Mouse (Mus musculus) gastrocnemius, adult 2 months (tissue): ENCODE data around the gene Snrnp35. TPM values are rescaled to one million over a fixed set of nuclear protein-coding genes. Genes with fewer than 3 reads are reported as not detected.

Experiments
- DNase-seq: peaks from one replicate; pipeline ENCODE4 v3.0.0; 2022
- H3K27ac ChIP-seq: fragments of 200-600 bp; 2 replicates; pipeline ENCODE4 v1.8.1; 2022; ENCODE audit warnings: mild to moderate bottlenecking
- H3K4me3 ChIP-seq: fragments of 200-600 bp; 2 replicates; pipeline ENCODE4 v1.8.1; 2022; ENCODE audit warnings: mild to moderate bottlenecking, moderate library complexity
- CTCF ChIP-seq: fragments of 200-600 bp; IDR thresholded peaks from 2 replicates; pipeline ENCODE4 v1.8.1; 2022; ENCODE audit warnings: antibody characterized with exemption, mild to moderate bottlenecking, moderate library complexity
- intact Hi-C: fragments of 180-260 bp; cut with DNase I; formaldehyde crosslinking; loops from one replicate; pipeline ENCODE4 v1.15.1; 2025
- total RNA-seq, 2 experiments: library from RNA; stranded (reverse); gene quantifications; 2 replicates each; pipeline ENCODE4 v1.2.3; 2021

The Snrnp35 gene
- total RNA-seq, 2 experiments from 2014 or later: 27.7 to 33.1 TPM

- no peak for DNase-seq
- Histone ChIP-seq H3K27ac (0 out of 2 replicates have a peak overlapping the region, but pooled peaks have one; percentile 20), H3K4me3 (no peak overlapping the region)
- intact Hi-C loops: no loop called here
- no peak for TF ChIP-seq CTCF
Observed at GRCm38 (mm10) chr5:124515789-124516188, 32.9 kb downstream of the Snrnp35 start.

GRCm38 (mm10) chr5:124518648-124519047, 35.7 kb downstream of the Snrnp35 start:
- no peak for DNase-seq
- Histone ChIP-seq H3K27ac (peak overlapping the region; percentile 52), H3K4me3 (peak overlapping the region; percentile 5)
- no peak for TF ChIP-seq CTCF
- intact Hi-C loops: no loop called here

GRCm38 (mm10) chr5:124521588-124521987, 38.7 kb downstream of the Snrnp35 start:
- no peak for DNase-seq
- Histone ChIP-seq H3K4me3 (no peak overlapping the region), H3K27ac (no peak overlapping the region)
- no peak for TF ChIP-seq CTCF
- intact Hi-C loops: no loop called here

- no peak for DNase-seq
- no peak overlapping the region for H3K27ac ChIP-seq
- intact Hi-C loops: no loop called here
- no peak overlapping the region for H3K4me3 ChIP-seq
- TF ChIP-seq CTCF: peak; percentile 43
Observed at GRCm38 (mm10) chr5:124523032-124523431, 40.1 kb downstream of the Snrnp35 start.

- Histone ChIP-seq H3K27ac (peak overlapping the region; percentile 57), H3K4me3 (no peak overlapping the region; the same call in 1 of the 2 replicates)
- TF ChIP-seq CTCF: no peak
- peak; percentile 14 for DNase-seq
- intact Hi-C loops: no loop called here
Observed at GRCm38 (mm10) chr5:124524943-124525342, 42.0 kb downstream of the Snrnp35 start.

GRCm38 (mm10) chr5:124528351-124528750, 45.4 kb downstream of the Snrnp35 start:
- intact Hi-C loops: loop anchor here (1.0 kb wide), 1 partner anchor 18 kb away; no protein-coding TSS in a partner anchor
- no peak for TF ChIP-seq CTCF
- Histone ChIP-seq H3K27ac (peak overlapping the region; percentile 99), H3K4me3 (peak overlapping the region; percentile 92)
- peak; percentile 42 for DNase-seq

GRCm38 (mm10) chr5:124528791-124529190, 45.9 kb downstream of the Snrnp35 start:
- intact Hi-C loops: loop anchor here (1.0 kb wide), 1 partner anchor 18 kb away; no protein-coding TSS in a partner anchor
- Histone ChIP-seq H3K27ac (peak overlapping the region; percentile 99), H3K4me3 (peak overlapping the region; percentile 92)
- peak; percentile 88 for DNase-seq
- TF ChIP-seq CTCF: no peak

GRCm38 (mm10) chr5:124529191-124529651, 46.3 kb downstream of the Snrnp35 start:
- peak; percentile 66 for DNase-seq
- intact Hi-C loops: no loop called here
- TF ChIP-seq CTCF: no peak
- Histone ChIP-seq H3K27ac (peak overlapping the region; percentile 99), H3K4me3 (peak overlapping the region; percentile 92)

- Histone ChIP-seq H3K4me3 (peak overlapping the region; percentile 92), H3K27ac (peak overlapping the region; percentile 99)
- DNase-seq: peak; percentile 43
- no peak for TF ChIP-seq CTCF
- intact Hi-C loops: loop anchor here (5.0 kb wide), 1 partner anchor 32 kb away; no protein-coding TSS in a partner anchor
Observed at GRCm38 (mm10) chr5:124529697-124530096, 46.8 kb downstream of the Snrnp35 start.

GRCm38 (mm10) chr5:124530655-124531582, 48.0 kb downstream of the Snrnp35 start, which contains the start of gene Rilpl1:
Gene Rilpl1 (minus strand): TSS chr5:124531391.
- intact Hi-C loops: loop anchor here (5.0 kb wide), 1 partner anchor 34 kb away; no protein-coding TSS in a partner anchor
- TF ChIP-seq CTCF: peak; percentile 22; the same call in 1 of the 2 replicates
- H3K27ac ChIP-seq: peak within 1 kb of the TSS; percentile 99
- DNase-seq: peak; percentile 94
- peak within 1 kb of the TSS; percentile 92 for H3K4me3 ChIP-seq

- Histone ChIP-seq H3K4me3 (peak overlapping the region; percentile 92), H3K27ac (peak overlapping the region; percentile 99)
- no peak for DNase-seq
- no peak for TF ChIP-seq CTCF
- intact Hi-C loops: loop anchor here (5.0 kb wide), 1 partner anchor 34 kb away; no protein-coding TSS in a partner anchor
Observed at GRCm38 (mm10) chr5:124531583-124531930, 48.6 kb downstream of the Snrnp35 start.

- TF ChIP-seq CTCF: no peak
- H3K4me3 ChIP-seq: no peak overlapping the region
- peak; percentile 26 for DNase-seq
- H3K27ac ChIP-seq: peak overlapping the region; percentile 99
- intact Hi-C loops: loop anchor here (5.0 kb wide), 1 partner anchor 35 kb away; no protein-coding TSS in a partner anchor
Observed at GRCm38 (mm10) chr5:124532451-124532850, 49.5 kb downstream of the Snrnp35 start.

GRCm38 (mm10) chr5:124535016-124535415, 52.1 kb downstream of the Snrnp35 start:
- H3K4me3 ChIP-seq: no peak overlapping the region
- TF ChIP-seq CTCF: no peak
- intact Hi-C loops: loop anchor here (5.0 kb wide), 1 partner anchor 173 kb away; the partner anchor contains the start of gene Cdk2ap1
- DNase-seq: peak; percentile 13
- H3K27ac ChIP-seq: no peak overlapping the region
